ENCODE assay signal across 8 mouse cellular contexts in genomic region chr14:25841991-25842687, GRCm38 (mm10). TPM values are rescaled to one million over a fixed set of nuclear protein-coding genes. Genes with fewer than 3 reads are reported as not detected.
A peak's percentile ranks its signal among the peaks of the same experiment; 100 is the strongest.
DNase-seq lines count a peak whose midpoint lies in the region; ATAC-seq and TF ChIP-seq lines count a peak whose summit lies in the region.

Gene Anxa11 (plus strand): TSS chr14:25842156.

- no peak for TF ChIP-seq CTCF in heart, adult 2 months (IDR thresholded peaks at IDR 0.05)
- no peak for TF ChIP-seq CTCF in kidney, adult 2 months (conservative IDR thresholded peaks at IDR 0.05; ENCODE audit: insufficient read depth, insufficient read length, low read depth, low read length)
- no peak for TF ChIP-seq CTCF in liver, adult 2 months (IDR thresholded peaks at IDR 0.05; ENCODE audit: low read depth, low read length)

- no peaks in the 10 kb centered on the region for H3K9me3 ChIP-seq in embryonic facial prominence, embryonic 12.5 days

- TF ChIP-seq EP300 in heart, adult 2 months (IDR thresholded peaks at IDR 0.05; ENCODE audit: insufficient read depth, low read depth, low read length): no peak

- intact Hi-C loops in heart, adult 2 months (cut with DNase I): no loop called here

- under 1% methylated on average over 54 of the region's 54 CpGs for WGBS in embryonic facial prominence, embryonic 12.5 days
- under 1% methylated on average over 54 of the region's 54 CpGs for WGBS in heart, adult 2 months
- WGBS in kidney, adult 2 months: under 1% methylated on average over 54 of the region's 54 CpGs
- WGBS in liver, adult 2 months: under 1% methylated on average over 54 of the region's 54 CpGs

- H3K79me2 ChIP-seq in heart, adult 2 months (replicated peaks; ENCODE audit: control insufficient read depth, insufficient read depth, low read length): no peaks in the 10 kb centered on the region; the same call in 1 of the 2 replicates
- peaks cover 31% of the 10 kb centered on the region for H3K79me2 ChIP-seq in liver, adult 2 months (ENCODE audit: control insufficient read depth, insufficient read depth, low read length)

- no peaks in the 10 kb centered on the region for H3K36me3 ChIP-seq in embryonic facial prominence, embryonic 12.5 days
- peaks cover 3% of the 10 kb centered on the region; the same call in 1 of the 2 replicates for H3K36me3 ChIP-seq in heart, adult 2 months (ENCODE audit: control insufficient read depth, insufficient read depth, low read length)
- no peaks in the 10 kb centered on the region for H3K36me3 ChIP-seq in kidney, adult 2 months (ENCODE audit: control insufficient read depth, insufficient read depth, low read length)
- no peaks in the 10 kb centered on the region for H3K36me3 ChIP-seq in liver, adult 2 months (ENCODE audit: control insufficient read depth, insufficient read depth, low read length)
- no peaks in the 10 kb centered on the region for H3K36me3 ChIP-seq in splenic B cell, adult 2 months (ENCODE audit: control insufficient read depth, insufficient read depth, low read length, poor library complexity, severe bottlenecking)

- peaks cover 13% of the 10 kb centered on the region; the same call in 1 of the 2 replicates for H3K4me1 ChIP-seq in embryonic facial prominence, embryonic 12.5 days
- peaks cover 9% of the 10 kb centered on the region for H3K4me1 ChIP-seq in heart, adult 2 months (ENCODE audit: control insufficient read depth, insufficient read depth, low read length)
- H3K4me1 ChIP-seq in kidney, adult 2 months (ENCODE audit: control insufficient read depth, insufficient read depth, low read length): peaks cover 20% of the 10 kb centered on the region; the same call in 1 of the 2 replicates
- H3K4me1 ChIP-seq in liver, adult 2 months (ENCODE audit: control insufficient read depth, insufficient read depth, low read length): peaks cover 10% of the 10 kb centered on the region

- peak within 1 kb of the TSS; percentile 54 for H3K9ac ChIP-seq in embryonic facial prominence, embryonic 12.5 days
- H3K9ac ChIP-seq in heart, adult 2 months (ENCODE audit: low read depth, low read length): peak within 1 kb of the TSS; percentile 97
- H3K9ac ChIP-seq in liver, adult 2 months (ENCODE audit: low read depth, low read length): peak within 1 kb of the TSS; percentile 93

- peak; percentile 88 for DNase-seq in 416B (ENCODE audit: low read depth)
- DNase-seq in adrenal gland, postnatal 25 days: peak; percentile 90
- peak; percentile 93 to 96 for DNase-seq in heart, adult 2 months
- peak; percentile 95 for DNase-seq in kidney, adult 2 months
- peak; percentile 74 for DNase-seq in liver, adult 2 months (ENCODE audit: extremely low read depth, low read depth, low spot score)
- DNase-seq in splenic B cell, adult 2 months (ENCODE audit: low read depth, low spot score): peak; percentile 92

- peak within 1 kb of the TSS; percentile 98 for H3K4me2 ChIP-seq in embryonic facial prominence, embryonic 12.5 days (replicated peaks)

- H3K4me3 ChIP-seq in embryonic facial prominence, embryonic 12.5 days: peak within 1 kb of the TSS; percentile 64
- H3K4me3 ChIP-seq in heart, adult 2 months: peak within 1 kb of the TSS; percentile 99
- H3K4me3 ChIP-seq in kidney, adult 2 months (ENCODE audit: insufficient read depth, low read depth, low read length): peak within 1 kb of the TSS; percentile 85
- peak within 1 kb of the TSS; percentile 94 for H3K4me3 ChIP-seq in liver, adult 2 months (ENCODE audit: insufficient read depth, low read depth, low read length)

- ATAC-seq in embryonic facial prominence, embryonic 12.5 days (ENCODE audit: insufficient number of reproducible peaks, insufficient read depth, low FRiP score, low TSS enrichment): peak; percentile 70; the same call in 1 of the 2 replicates
- ATAC-seq in monocyte, adult 5-6 weeks (replicated peaks; ENCODE audit: insufficient number of reproducible peaks, low FRiP score, low TSS enrichment, poor library complexity, severe bottlenecking): peak; percentile 89

- no peak within 1 kb of the TSS for H3K27ac ChIP-seq in embryonic facial prominence, embryonic 12.5 days
- H3K27ac ChIP-seq in heart, adult 2 months: peak within 1 kb of the TSS; percentile 98
- peak within 1 kb of the TSS; percentile 93 for H3K27ac ChIP-seq in kidney, adult 2 months (ENCODE audit: insufficient read depth, low read depth, low read length)
- peak within 1 kb of the TSS; percentile 90 for H3K27ac ChIP-seq in liver, adult 2 months (replicated peaks; ENCODE audit: insufficient read depth, low read depth, low read length)

- peak; percentile 88 for TF ChIP-seq POLR2A in heart, adult 2 months (IDR thresholded peaks at IDR 0.05; ENCODE audit: insufficient read depth, low read depth, low read length)
- peak; percentile 55 for TF ChIP-seq POLR2A in kidney, adult 2 months (IDR thresholded peaks at IDR 0.05; ENCODE audit: low read depth, low read length)
- TF ChIP-seq POLR2A in liver, adult 2 months (IDR thresholded peaks at IDR 0.05; ENCODE audit: extremely low read depth, insufficient read depth, low read length): peak; percentile 59

- peaks cover 22% of the 10 kb centered on the region for H3K27me3 ChIP-seq in embryonic facial prominence, embryonic 12.5 days
- no peaks in the 10 kb centered on the region for H3K27me3 ChIP-seq in heart, adult 2 months (ENCODE audit: control insufficient read depth, insufficient read depth, low read length)
- no peaks in the 10 kb centered on the region for H3K27me3 ChIP-seq in kidney, adult 2 months (replicated peaks; ENCODE audit: control insufficient read depth, insufficient read depth, low read length)
- no peaks in the 10 kb centered on the region for H3K27me3 ChIP-seq in liver, adult 2 months (ENCODE audit: control insufficient read depth, insufficient read depth, low read length)
- no peaks in the 10 kb centered on the region for H3K27me3 ChIP-seq in splenic B cell, adult 2 months (ENCODE audit: control insufficient read depth, insufficient read depth, low read length, poor library complexity, severe bottlenecking)

RNA-seq across cellular contexts. Expression of gene Anxa11, which starts in this region (rescaled TPM):
- total RNA-seq in adrenal gland, postnatal 25 days (2021): 70.1 and 72.0 TPM in 2 replicates
- polyA plus RNA-seq in embryonic facial prominence, embryonic 12.5 days (2016; fragmentation: Nextera tagmentation; extraction: Ambion mirVana): 9.8 and 14.4 TPM in 2 replicates
- 10 to 100 TPM; 77.9 to 82.4 TPM for total RNA-seq in heart, adult 2 months (2021)
- 74.0 and 90.3 TPM in 2 replicates for polyA plus RNA-seq in heart, adult 2 months (2012; rRNA removed)
- polyA plus RNA-seq in kidney, adult 2 months (2012; rRNA removed): 105 and 116 TPM in 2 replicates
- 11.7 and 14.5 TPM in 2 replicates for total RNA-seq in liver, adult 2 months (2014; rRNA removed)
- polyA plus RNA-seq in liver, adult 2 months (2012; rRNA removed): 30.5 and 33.6 TPM in 2 replicates
- 7.9 to 21.5 TPM (median 10.8 TPM) in 3 replicates for total RNA-seq in monocyte, adult 5-6 weeks (2017)
